Comparison of ENCODE assay signal across 12 mouse cellular contexts in the genomic region with DNA sequence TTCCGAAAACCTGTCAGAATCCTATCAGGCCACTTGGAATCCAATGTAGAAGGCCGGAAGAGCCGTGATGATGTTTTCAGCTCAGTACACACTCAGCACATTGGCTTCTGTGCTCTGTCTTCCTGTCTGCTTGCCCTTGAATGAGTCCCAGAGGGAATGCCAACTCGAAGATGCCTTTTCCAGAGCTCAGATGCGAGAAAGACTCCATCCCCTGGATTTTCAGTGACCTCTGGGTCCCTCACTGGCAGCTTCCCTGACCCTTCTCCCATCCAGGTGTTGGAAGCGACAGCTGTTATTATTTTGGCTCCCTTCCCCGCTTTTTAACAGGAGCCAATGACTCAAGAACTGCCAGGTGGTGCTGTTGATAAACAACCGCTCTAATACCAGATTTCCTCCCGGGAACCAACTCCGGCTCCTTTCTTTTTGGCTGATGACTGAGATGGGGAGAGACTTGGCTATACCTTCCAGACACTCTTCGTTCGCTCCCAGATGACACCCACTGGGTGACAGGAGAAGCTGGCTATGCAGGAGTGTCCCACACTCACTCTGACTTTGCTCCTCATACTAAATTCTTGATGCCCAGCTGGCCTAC.
DNase-seq lines count a peak whose midpoint lies in the region; ATAC-seq and TF ChIP-seq lines count a peak whose summit lies in the region.
"Had no signal": no experiment of that assay in that cellular context is flagged by ENCODE, and none has a peak within 500 bp of the region (broad histone marks: within the 10 kb centered on the region; RNA-seq: fewer than 3 reads in every experiment).

No protein-coding gene starts in this region.

- peaks cover 6% of the 10 kb centered on the region for H3K4me1 ChIP-seq in heart, embryonic 16.5 days (ENCODE audit: control insufficient read depth, insufficient read depth, low read length)
- H3K4me1 ChIP-seq in thymus, adult 2 months (replicated peaks; ENCODE audit: control insufficient read depth, insufficient read depth, low read length): no peaks in the 10 kb centered on the region
- H3K4me1 ChIP-seq: limb, embryonic 13.5 days had no signal

- no peak overlapping the region for H3K4me2 ChIP-seq in heart, embryonic 16.5 days (ENCODE audit: low read depth, low read length)
- H3K4me2 ChIP-seq: heart, embryonic 15.5 days; limb, embryonic 13.5 days had no signal

- DNase-seq in embryo, embryonic 10.5 days (ENCODE audit: low spot score): peak; percentile 8
- no peak for DNase-seq in embryo, embryonic 10 days (ENCODE audit: low spot score)
- DNase-seq in kidney, adult 11 months: peak; percentile 21
- no peak for DNase-seq in kidney, adult 18-20 months
- DNase-seq in kidney, postnatal 14 days: peak; percentile 53
- no peak for DNase-seq in frontal cortex, postnatal 25 days (ENCODE audit: low spot score in 2 of 2)
- no peak for DNase-seq in thymus, adult 2 months
- DNase-seq: retina, postnatal 1 day had no signal

- ATAC-seq in heart, embryonic 16.5 days (replicated peaks; ENCODE audit: extremely low read depth, insufficient read depth, low FRiP score): no peak

- H3K9me3 ChIP-seq in heart, embryonic 16.5 days (replicated peaks; ENCODE audit: control insufficient read depth, low read length): no peaks in the 10 kb centered on the region
- H3K9me3 ChIP-seq: heart, embryonic 15.5 days; limb, embryonic 13.5 days; midbrain, embryonic 10.5 days had no signal

- TF ChIP-seq POLR2A in thymus, adult 2 months (IDR thresholded peaks at IDR 0.05; ENCODE audit: control insufficient read depth, extremely low read depth, insufficient read depth, low read length, poor library complexity): no peak

- 0 out of 2 replicates have a peak overlapping the region, but pooled peaks have one; percentile 16 for H3K27ac ChIP-seq in heart, embryonic 16.5 days (ENCODE audit: low read length)
- H3K27ac ChIP-seq in thymus, adult 2 months (ENCODE audit: control insufficient read depth, insufficient read depth, low read length): no peak overlapping the region
- H3K27ac ChIP-seq: heart, embryonic 15.5 days; limb, embryonic 13.5 days; midbrain, embryonic 10.5 days had no signal

- H3K36me3 ChIP-seq in heart, embryonic 16.5 days (ENCODE audit: control insufficient read depth, insufficient read depth): no peaks in the 10 kb centered on the region
- H3K36me3 ChIP-seq in thymus, adult 2 months (ENCODE audit: control insufficient read depth, insufficient read depth, low read length): no peaks in the 10 kb centered on the region
- H3K36me3 ChIP-seq: heart, embryonic 15.5 days; limb, embryonic 13.5 days; midbrain, embryonic 10.5 days had no signal

- TF ChIP-seq CTCF in thymus, adult 2 months (IDR thresholded peaks at IDR 0.05; ENCODE audit: borderline replicate concordance, control insufficient read depth, extremely low read depth, insufficient read depth, low read length, poor library complexity): no peak

- no peaks in the 10 kb centered on the region for H3K27me3 ChIP-seq in heart, embryonic 16.5 days (ENCODE audit: control insufficient read depth, insufficient read depth, low read length)
- H3K27me3 ChIP-seq in thymus, adult 2 months (ENCODE audit: control insufficient read depth, insufficient read depth, low read length): no peaks in the 10 kb centered on the region
- H3K27me3 ChIP-seq: heart, embryonic 15.5 days; limb, embryonic 13.5 days had no signal

- WGBS in heart, embryonic 16.5 days: 42% methylated on average over 12 of the region's 12 CpGs
- 89% methylated on average over 12 of the region's 12 CpGs for WGBS in thymus, adult 2 months

- H3K9ac ChIP-seq in heart, embryonic 16.5 days (ENCODE audit: low read length): no peak overlapping the region
- H3K9ac ChIP-seq: heart, embryonic 15.5 days; limb, embryonic 13.5 days had no signal

- no peak overlapping the region for H3K4me3 ChIP-seq in heart, embryonic 16.5 days (ENCODE audit: low read length)
- H3K4me3 ChIP-seq in thymus, adult 2 months (ENCODE audit: control insufficient read depth, insufficient read depth, low read length): no peak overlapping the region
- H3K4me3 ChIP-seq: heart, embryonic 15.5 days; limb, embryonic 13.5 days; midbrain, embryonic 10.5 days had no signal

Comparison
In these comparisons a context has a peak if more than half of its experiments do, and no peak if none do; other contexts are left out.
1. DNase-seq: peak in embryo, embryonic 10.5 days (single experiment), kidney, adult 11 months (single experiment) and kidney, postnatal 14 days (single experiment); none in embryo, embryonic 10 days (single experiment), kidney, adult 18-20 months (single experiment), frontal cortex, postnatal 25 days (0 of 2) and thymus, adult 2 months (single experiment).